Mouse (Mus musculus) frontal cortex, postnatal 14 days (tissue): Measurements from ENCODE around the gene Cdc7.

Source experiments
- DNase-seq, 2 experiments: peaks; one replicate each; pipeline ENCODE4 v3.0.0; 2022; ENCODE audit warnings: low spot score in 2 of 2

Gene Cdc7

GRCm38 (mm10) chr5:106991300-106991929 lies 27.3 kb downstream of the Cdc7 start:
- DNase-seq, result no peak

- no peak for DNase-seq
Measured at GRCm38 (mm10) chr5:106994716-106995115, 30.6 kb downstream of the Cdc7 start.

GRCm38 (mm10) chr5:106995886-106996538 lies 31.9 kb downstream of the Cdc7 start:
- peak in 1 of 2 experiments; percentile 35 for DNase-seq

- DNase-seq, result no peak
Measured at GRCm38 (mm10) chr5:106996539-106997244, 32.6 kb downstream of the Cdc7 start.

GRCm38 (mm10) chr5:107001396-107002090 lies 37.4 kb downstream of the Cdc7 start:
- DNase-seq, result no peak

GRCm38 (mm10) chr5:107002091-107002416 lies 37.9 kb downstream of the Cdc7 start:
- DNase-seq, result no peak

GRCm38 (mm10) chr5:107009721-107010120 lies 45.6 kb downstream of the Cdc7 start:
- DNase-seq, result no peak

- DNase-seq, result no peak
Measured at GRCm38 (mm10) chr5:107010300-107010699, 46.2 kb downstream of the Cdc7 start.

GRCm38 (mm10) chr5:107011316-107012029 lies 47.4 kb downstream of the Cdc7 start:
- DNase-seq, result no peak

GRCm38 (mm10) chr5:107012030-107012715 lies 48.1 kb downstream of the Cdc7 start:
- no peak for DNase-seq

- DNase-seq, result no peak
Measured at GRCm38 (mm10) chr5:107013393-107013792, 49.3 kb downstream of the Cdc7 start.

GRCm38 (mm10) chr5:107014146-107014545 lies 50.0 kb downstream of the Cdc7 start:
- no peak for DNase-seq

- no peak for DNase-seq
Measured at GRCm38 (mm10) chr5:107015046-107015421, 50.9 kb downstream of the Cdc7 start.

- no peak for DNase-seq
Measured at GRCm38 (mm10) chr5:107015422-107016081, 51.4 kb downstream of the Cdc7 start.

- DNase-seq, result no peak
Measured at GRCm38 (mm10) chr5:107016538-107016937, 52.4 kb downstream of the Cdc7 start.

- no peak for DNase-seq
Measured at GRCm38 (mm10) chr5:107017544-107017943, 53.4 kb downstream of the Cdc7 start.

- no peak for DNase-seq
Measured at GRCm38 (mm10) chr5:107019057-107019456, 54.9 kb downstream of the Cdc7 start.

- no peak for DNase-seq
Measured at GRCm38 (mm10) chr5:107019904-107020303, 55.8 kb downstream of the Cdc7 start.

- no peak for DNase-seq
Measured at GRCm38 (mm10) chr5:107020366-107020765, 56.2 kb downstream of the Cdc7 start.

- no peak for DNase-seq
Measured at GRCm38 (mm10) chr5:107021291-107022063, 57.4 kb downstream of the Cdc7 start.
